Mouse (Mus musculus) kidney, adult 2 months (tissue): ENCODE data around the gene Ldah. TPM values are rescaled to one million over a fixed set of nuclear protein-coding genes. Genes with fewer than 3 reads are reported as not detected.

ENCODE experiments used
- DNase-seq: peaks from one replicate; pipeline ENCODE4 v3.0.0; 2021
- H3K27ac ChIP-seq: fragments of 200-500 bp; 2 replicates; pipeline ENCODE4 v1.5.1; 2012; ENCODE audit warnings: low read depth, low read length, control low read depth, inconsistent platforms; ENCODE audit not compliant: insufficient read depth
- H3K27me3 ChIP-seq: fragments of 200-500 bp; replicated peaks from 2 replicates; pipeline ENCODE4 v1.6.1; 2012; ENCODE audit warnings: mild to moderate bottlenecking, moderate library complexity, low read length, inconsistent platforms; ENCODE audit not compliant: control insufficient read depth, insufficient read depth
- H3K36me3 ChIP-seq: fragments of 200-500 bp; 2 replicates; pipeline ENCODE4 v1.6.1; 2012; ENCODE audit warnings: mild to moderate bottlenecking, moderate library complexity, low read length, inconsistent platforms; ENCODE audit not compliant: control insufficient read depth, insufficient read depth
- H3K4me1 ChIP-seq: fragments of 200-500 bp; 2 replicates; pipeline ENCODE4 v1.6.1; 2011; ENCODE audit warnings: low read length; ENCODE audit not compliant: control insufficient read depth, insufficient read depth
- H3K4me3 ChIP-seq: fragments of 200-500 bp; 2 replicates; pipeline ENCODE4 v1.5.1; 2011; ENCODE audit warnings: mild to moderate bottlenecking, low read depth, low read length, control low read depth; ENCODE audit not compliant: insufficient read depth
- CTCF ChIP-seq: fragments of 200-500 bp; conservative IDR thresholded peaks from 2 replicates; pipeline ENCODE4 v1.5.1; 2011; ENCODE audit warnings: low read depth, mild to moderate bottlenecking, control low read depth, low read length, moderate library complexity, mixed read lengths; ENCODE audit not compliant: insufficient read depth, insufficient read length
- POLR2A ChIP-seq: fragments of 200-500 bp; IDR thresholded peaks from one replicate; pipeline ENCODE4 v1.6.1; 2011; ENCODE audit warnings: low read depth, low read length, control low read depth
- WGBS: fragments of 180-500 bp; shearing (Covaris S2); methylation state at CpG from one replicate; pipeline ENCODE4 v1.1.7; 2018; 5-methylcytosine and 5-hydroxymethylcytosine counted together
- polyA plus RNA-seq: library from polyadenylated mRNA; depleted of rRNA; stranded (reverse); fragments of >200 nt; gene quantifications from 2 replicates; pipeline ENCODE4 v1.2.3, GENCODE M21; 2012

Ldah gene
- polyA plus RNA-seq, 1 experiment: 36.5 TPM

DNA sequence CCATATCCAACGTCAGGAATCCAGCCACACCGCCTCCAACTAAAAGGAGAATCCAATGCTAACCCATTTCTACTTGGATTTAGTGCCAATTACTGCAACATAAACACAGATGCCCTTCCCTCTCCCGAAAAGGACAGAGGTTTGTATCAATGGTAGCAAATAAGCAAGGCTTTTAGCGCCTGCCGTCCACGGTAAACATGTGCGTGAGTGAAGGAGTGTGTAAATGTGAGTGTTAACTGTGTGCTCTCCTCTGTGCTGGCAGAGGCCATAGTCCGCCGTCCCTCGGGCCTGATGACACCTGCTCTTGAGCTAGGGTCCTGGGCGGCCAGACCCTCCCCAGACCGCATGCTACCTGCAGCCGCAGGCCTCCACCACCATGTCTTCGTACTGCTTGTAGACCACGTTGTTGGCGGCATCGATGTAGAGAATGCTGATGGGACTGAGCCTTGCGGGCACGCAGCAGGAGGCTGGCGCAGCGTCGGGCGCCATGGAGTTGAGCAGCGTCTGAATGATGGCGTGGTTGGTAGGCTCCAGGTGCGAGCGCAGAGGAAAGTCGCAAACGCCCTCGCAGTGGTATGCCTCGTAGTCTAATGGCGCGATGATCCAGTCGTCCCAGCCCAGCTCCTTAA is 89.8 kb downstream of the Ldah start:
- Histone ChIP-seq H3K4me1 (0 out of 2 replicates have a peak, but pooled peaks cover 3% of the 10 kb centered on the region), H3K4me3 (peak overlapping the region; percentile 11), H3K36me3 (no peaks in the 10 kb centered on the region), H3K27me3 (peaks cover 4% of the 10 kb centered on the region), H3K27ac (no peak overlapping the region)
- 12% methylated on average over 34 of the region's 34 CpGs for WGBS
- TF ChIP-seq POLR2A (no peak), CTCF (no peak)
- DNase-seq: no peak

DNA sequence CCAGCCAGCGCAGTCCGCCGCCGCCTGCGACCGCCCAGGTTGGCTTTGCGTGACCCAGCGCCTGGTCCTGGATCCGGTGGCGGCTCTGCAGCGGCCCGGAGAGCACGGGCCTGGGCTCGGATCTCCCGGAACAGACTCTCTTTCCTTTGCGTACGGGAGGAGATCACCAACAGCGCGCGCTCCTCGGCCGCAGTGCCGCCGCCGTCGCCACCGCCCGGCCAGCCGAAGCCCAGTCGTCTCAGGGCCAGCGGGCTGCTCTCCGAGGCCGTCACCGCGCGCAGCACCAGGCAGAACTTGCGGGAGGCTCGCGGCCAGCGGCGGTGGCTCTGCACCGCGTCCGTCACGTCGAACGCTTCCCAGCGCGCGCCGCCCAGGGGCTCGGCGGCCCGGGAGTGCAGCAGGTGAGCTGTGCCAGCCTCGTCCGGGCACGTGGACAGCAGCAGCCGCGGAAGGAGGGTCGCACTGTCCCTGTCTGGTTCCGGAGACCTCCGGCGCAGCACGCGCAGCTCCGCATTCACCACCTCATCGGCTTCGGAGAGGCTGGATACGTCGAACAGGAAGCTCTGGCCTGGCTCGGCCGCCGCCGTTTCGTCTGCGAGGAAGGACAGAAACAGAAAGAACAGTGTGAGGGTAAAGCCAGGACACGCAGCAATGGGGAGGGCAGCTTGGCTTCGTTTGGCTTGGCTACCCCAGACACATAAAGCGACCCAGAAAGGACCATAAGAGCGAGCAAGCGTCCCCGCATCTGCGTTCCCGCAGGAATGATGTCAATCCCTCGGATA is 90.6 kb downstream of the Ldah start:
- Histone ChIP-seq H3K36me3 (no peaks in the 10 kb centered on the region), H3K4me3 (peak overlapping the region; percentile 21; the same call in 1 of the 2 replicates), H3K4me1 (0 out of 2 replicates have a peak, but pooled peaks cover 3% of the 10 kb centered on the region), H3K27ac (no peak overlapping the region), H3K27me3 (peaks cover 4% of the 10 kb centered on the region; the same call in 1 of the 2 replicates)
- WGBS: 4% methylated on average over 85 of the region's 85 CpGs
- TF ChIP-seq POLR2A: no peak
- TF ChIP-seq CTCF: no peak
- DNase-seq: no peak

DNA sequence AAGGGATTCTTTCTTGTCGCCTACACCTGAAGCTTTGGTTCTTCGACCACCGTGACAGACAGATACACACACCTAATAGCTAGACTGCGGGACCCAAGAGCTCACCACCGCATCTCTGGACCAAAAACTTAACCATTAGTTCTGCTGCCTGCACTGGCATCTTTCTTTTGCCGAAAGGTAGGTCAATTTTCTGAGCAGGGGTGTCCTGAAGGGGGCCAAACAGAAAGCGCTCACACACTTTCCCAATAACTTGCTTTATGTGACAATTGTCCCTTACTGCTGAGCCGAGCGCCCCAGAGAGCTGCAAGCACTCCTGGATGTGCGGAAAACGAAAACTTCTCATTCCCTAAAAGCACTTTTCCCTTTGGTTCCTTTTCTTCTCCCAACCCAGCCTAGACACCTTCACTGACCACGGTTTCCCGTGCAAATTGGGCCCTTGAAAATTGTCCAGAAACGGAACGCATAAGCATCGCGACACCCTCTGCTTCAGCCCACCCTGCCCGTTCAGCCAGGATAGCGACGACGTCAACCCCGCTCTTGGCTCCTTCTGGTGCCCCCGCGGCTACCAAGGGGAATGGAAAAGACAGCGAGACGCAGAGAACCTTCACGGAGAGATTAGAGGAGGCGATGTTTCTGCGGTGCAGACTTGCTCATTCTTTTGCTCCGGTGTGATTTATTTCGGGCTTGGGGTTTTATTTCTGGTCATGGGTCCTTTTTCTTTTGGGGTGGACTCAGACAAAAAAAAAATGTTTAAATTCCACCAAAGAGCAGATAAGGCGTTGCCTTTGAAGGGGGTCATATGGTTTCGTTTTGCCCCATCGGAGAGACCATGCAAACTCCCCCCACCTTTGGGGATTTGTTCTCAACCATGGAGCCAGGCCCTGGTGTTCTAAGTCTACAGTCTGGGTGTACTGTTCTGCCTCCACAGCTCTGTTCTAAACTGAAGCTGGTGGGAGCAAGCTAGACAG is 91.5 kb downstream of the Ldah start:
- Histone ChIP-seq H3K4me3 (peak overlapping the region; percentile 21; the same call in 1 of the 2 replicates), H3K36me3 (no peaks in the 10 kb centered on the region), H3K27ac (no peak overlapping the region), H3K27me3 (peaks cover 4% of the 10 kb centered on the region; the same call in 1 of the 2 replicates), H3K4me1 (0 out of 2 replicates have a peak, but pooled peaks cover 3% of the 10 kb centered on the region)
- TF ChIP-seq CTCF (no peak), POLR2A (no peak)
- DNase-seq: no peak
- WGBS: 15% methylated on average over 34 of the region's 34 CpGs

DNA sequence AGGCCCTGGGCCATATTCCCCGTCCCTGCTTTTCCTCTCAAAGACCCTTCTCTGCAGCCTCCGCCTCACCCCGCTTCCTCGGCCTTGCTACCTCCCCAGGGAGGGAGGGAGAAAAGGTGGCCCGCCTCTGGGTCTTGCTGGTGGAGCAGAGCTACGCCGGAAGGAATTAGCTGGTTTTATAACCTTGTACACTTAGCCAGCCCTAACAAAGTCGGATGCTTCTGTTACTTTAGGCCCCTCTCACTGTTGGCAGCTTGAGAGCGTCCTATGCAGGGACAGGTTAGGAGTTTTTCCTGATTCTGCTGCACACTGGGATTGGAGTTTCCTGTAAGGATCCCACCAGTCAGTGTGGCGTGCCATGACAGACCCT is 92.2 kb downstream of the Ldah start:
- no peaks in the 10 kb centered on the region for H3K36me3 ChIP-seq
- 0 out of 2 replicates have a peak, but pooled peaks cover 3% of the 10 kb centered on the region for H3K4me1 ChIP-seq
- no peak for DNase-seq
- no peak overlapping the region for H3K4me3 ChIP-seq
- no peak overlapping the region for H3K27ac ChIP-seq
- peaks cover 4% of the 10 kb centered on the region; the same call in 1 of the 2 replicates for H3K27me3 ChIP-seq
- WGBS: 60% methylated on average over 10 of the region's 10 CpGs
- TF ChIP-seq CTCF (no peak), POLR2A (no peak)

DNA sequence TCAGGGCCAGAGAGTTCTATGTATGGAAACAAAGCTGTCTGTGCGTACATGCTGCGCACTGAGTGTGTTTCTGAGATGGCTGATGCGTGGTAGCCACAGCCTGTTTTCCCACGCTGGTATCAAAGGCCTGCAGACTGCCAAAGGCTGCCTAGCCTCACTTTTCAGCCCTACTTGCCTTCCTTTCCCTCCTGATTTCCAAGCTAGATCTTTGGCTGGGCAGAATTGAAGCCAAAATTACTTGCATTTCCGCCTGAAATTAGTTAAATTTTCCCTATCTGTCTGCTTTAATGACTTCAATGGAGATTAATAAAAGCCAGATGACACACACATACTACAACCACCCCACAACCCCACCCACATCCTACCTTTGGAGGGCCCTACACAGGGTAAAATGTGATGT is 92.6 kb downstream of the Ldah start:
- Histone ChIP-seq H3K36me3 (no peaks in the 10 kb centered on the region), H3K27me3 (peaks cover 4% of the 10 kb centered on the region; the same call in 1 of the 2 replicates), H3K4me3 (no peak overlapping the region), H3K4me1 (0 out of 2 replicates have a peak, but pooled peaks cover 3% of the 10 kb centered on the region), H3K27ac (no peak overlapping the region)
- no peak for TF ChIP-seq POLR2A
- no peak for TF ChIP-seq CTCF
- no peak for DNase-seq
- 78% methylated on average over 5 of the region's 5 CpGs for WGBS

DNA sequence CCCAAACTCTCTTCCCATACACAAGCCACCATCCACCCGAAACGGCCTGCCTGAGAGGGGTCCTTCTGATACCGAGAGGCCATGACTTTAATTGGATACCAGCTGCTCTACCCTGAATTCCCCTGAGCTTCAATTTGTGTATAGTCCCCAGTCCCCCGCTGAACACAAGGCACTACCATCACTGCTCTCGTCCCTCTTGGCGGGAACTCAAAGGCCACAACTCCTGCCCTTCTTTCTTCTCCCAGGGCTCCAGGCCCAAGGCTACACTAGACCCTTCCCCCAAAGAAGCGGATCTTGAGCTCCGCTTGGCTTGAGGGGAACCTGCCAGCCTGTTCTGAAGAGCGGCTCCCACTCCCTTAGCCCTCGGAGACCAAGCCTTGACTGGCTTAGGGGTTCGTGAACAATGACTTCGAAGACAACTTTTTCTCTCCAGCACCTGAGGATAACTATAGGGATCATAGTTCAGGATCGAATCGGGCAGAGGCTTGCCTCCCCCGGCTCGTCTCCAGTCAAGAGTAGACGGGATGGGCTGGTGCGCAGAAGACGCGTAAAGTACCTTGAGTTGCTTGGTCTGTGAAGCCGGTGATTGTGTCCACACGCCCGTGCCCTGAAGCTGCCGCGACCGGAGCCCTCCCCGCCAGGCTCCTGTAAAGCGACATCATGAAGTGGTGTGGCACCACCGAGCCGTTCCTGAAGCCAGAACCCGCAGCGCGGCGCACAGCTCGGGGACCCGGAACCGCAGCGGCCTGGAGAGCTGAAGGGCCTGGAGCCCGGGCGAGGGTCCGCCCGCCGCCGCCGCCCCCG is 93.3 kb downstream of the Ldah start:
- Histone ChIP-seq H3K36me3 (no peaks in the 10 kb centered on the region), H3K27me3 (peaks cover 4% of the 10 kb centered on the region; the same call in 1 of the 2 replicates)
- TF ChIP-seq POLR2A (no peak), CTCF (no peak)

More for the DNA sequence above, 93.3 kb downstream of the Ldah start:
- H3K4me3 ChIP-seq: peak overlapping the region; percentile 0; the same call in 1 of the 2 replicates
- H3K4me1 ChIP-seq: 0 out of 2 replicates have a peak, but pooled peaks cover 3% of the 10 kb centered on the region
- 10% methylated on average over 43 of the region's 46 CpGs for WGBS
- H3K27ac ChIP-seq: no peak overlapping the region
- DNase-seq: no peak
